Mouse (Mus musculus): ENCODE data around the gene Klhdc2.

DNA sequence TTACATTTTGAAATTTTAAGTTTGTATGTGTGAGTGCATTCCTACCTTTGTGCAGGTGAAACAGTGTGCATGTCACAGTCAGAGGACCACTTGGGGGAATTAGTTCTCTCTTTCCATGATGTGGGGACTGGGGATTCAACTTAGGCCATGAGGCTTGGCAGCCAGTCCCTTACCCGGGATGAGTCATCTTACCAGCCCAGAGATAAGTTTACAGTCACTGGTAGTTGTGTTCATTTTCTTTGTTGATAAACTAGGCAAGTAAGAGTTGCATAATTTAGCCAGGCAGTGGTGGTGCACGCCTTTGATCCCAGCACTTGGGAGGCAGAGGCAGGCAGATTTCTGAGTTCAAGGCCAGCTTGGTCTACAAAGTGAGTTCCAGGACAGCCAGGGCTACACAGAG lies 7.6 kb downstream of the Klhdc2 start:
- TF ChIP-seq ZNF384 (IDR thresholded peaks at IDR 0.05; ENCODE audit: low read depth, low read length), result no peak
- TF ChIP-seq HCFC1 (IDR thresholded peaks at IDR 0.05; ENCODE audit: borderline replicate concordance, insufficient read depth, low read length), result no peak
- TF ChIP-seq MAFK (IDR thresholded peaks at IDR 0.05; ENCODE audit: insufficient read depth, low read depth, low read length), result no peak
- TF ChIP-seq ZC3H11A (IDR thresholded peaks at IDR 0.05; ENCODE audit: borderline replicate concordance, low read depth, low read length), result no peak
- TF ChIP-seq CHD2 (IDR thresholded peaks at IDR 0.05; ENCODE audit: low read depth, low read length), result no peak

Measured in ES-E14 (cell line).